Mouse (Mus musculus) bone marrow, adult 2 months (tissue): ENCODE measurements around the gene Pign. TPM values are rescaled to one million over a fixed set of nuclear protein-coding genes. Genes with fewer than 3 reads are reported as not detected.

Experiments
- H3K27ac ChIP-seq: fragments of 200-500 bp; 2 replicates; pipeline ENCODE4 v1.5.1; 2012; ENCODE audit warnings: low read depth, mild to moderate bottlenecking, control low read depth, inconsistent platforms, low read length; ENCODE audit not compliant: control insufficient read depth, poor library complexity, insufficient read depth
- H3K4me1 ChIP-seq: fragments of 200-500 bp; 2 replicates; pipeline ENCODE4 v1.6.1; 2011; ENCODE audit warnings: low read length; ENCODE audit not compliant: control insufficient read depth, insufficient read depth
- H3K4me3 ChIP-seq: fragments of 200-500 bp; replicated peaks from 2 replicates; pipeline ENCODE3; 2011; ENCODE audit warnings: mild to moderate bottlenecking, low read depth, low read length, control low read depth; ENCODE audit not compliant: control insufficient read depth
- CTCF ChIP-seq: fragments of 200-500 bp; IDR thresholded peaks from 2 replicates; pipeline ENCODE4 v1.5.1; 2011; ENCODE audit warnings: low read length, control low read depth; ENCODE audit not compliant: control insufficient read depth, insufficient read depth
- POLR2A ChIP-seq: fragments of 200-500 bp; IDR thresholded peaks from 2 replicates; pipeline ENCODE4 v1.6.1; 2011; ENCODE audit warnings: low read depth, mild to moderate bottlenecking, control low read depth, low read length, borderline replicate concordance; ENCODE audit not compliant: control insufficient read depth
- WGBS: fragments of 180-500 bp; shearing (Covaris S2); methylation state at CpG from one replicate; pipeline ENCODE4 v1.1.7; 2018; 5-methylcytosine and 5-hydroxymethylcytosine counted together
- polyA plus RNA-seq: library from polyadenylated mRNA; stranded (reverse); fragments of >200 nt; gene quantifications from 2 replicates; pipeline ENCODE4 v1.2.4, GENCODE M21; 2011; ENCODE audit warnings: low replicate concordance; ENCODE audit not compliant: missing spikeins, insufficient read depth, insufficient read length

The Pign gene
- polyA plus RNA-seq, 1 experiment: 18.2 TPM

GRCm38 (mm10) chr1:105589673-105590072, 73.8 kb downstream of the Pign start:
- no peak overlapping the region for H3K27ac ChIP-seq
- TF ChIP-seq POLR2A (no peak), CTCF (no peak)
- H3K4me3 ChIP-seq: no peak overlapping the region
- no peaks in the 10 kb centered on the region for H3K4me1 ChIP-seq
- WGBS: 94% methylated on average over 2 of the region's 2 CpGs

DNA sequence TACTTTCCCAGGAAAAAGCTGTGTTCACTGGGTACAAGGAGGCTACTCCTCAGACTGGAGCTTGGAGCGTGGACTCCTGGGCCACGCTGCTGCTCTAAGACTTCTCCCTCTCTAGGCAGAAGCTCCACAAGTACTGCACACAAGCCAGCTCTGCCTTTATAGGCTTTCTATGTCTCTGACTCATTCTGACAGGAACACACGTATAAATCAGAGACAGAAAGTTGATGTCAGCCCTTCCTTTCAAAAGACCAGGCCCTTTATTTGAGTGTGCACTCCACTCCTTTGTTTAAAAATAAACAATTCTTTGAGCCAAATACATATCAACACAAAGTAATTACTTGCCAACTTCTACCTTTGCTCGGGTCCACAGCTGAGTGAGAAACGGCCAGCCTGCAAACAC, 74.8 kb downstream of the Pign start:
- no peaks in the 10 kb centered on the region for H3K4me1 ChIP-seq
- TF ChIP-seq CTCF (no peak), POLR2A (no peak)
- H3K4me3 ChIP-seq: no peak overlapping the region
- no peak overlapping the region for H3K27ac ChIP-seq
- WGBS: 83% methylated on average over 5 of the region's 5 CpGs

GRCm38 (mm10) chr1:105582800-105583199, 80.7 kb downstream of the Pign start:
- Histone ChIP-seq H3K27ac (no peak overlapping the region), H3K4me1 (no peaks in the 10 kb centered on the region), H3K4me3 (no peak overlapping the region)
- WGBS: 81% methylated on average over 1 of the region's 1 CpGs
- TF ChIP-seq POLR2A (no peak), CTCF (no peak)

GRCm38 (mm10) chr1:105580909-105581308, 82.6 kb downstream of the Pign start:
- 76% methylated on average over 2 of the region's 2 CpGs for WGBS
- H3K4me1 ChIP-seq: no peaks in the 10 kb centered on the region
- no peak for TF ChIP-seq CTCF
- no peak for TF ChIP-seq POLR2A
- no peak overlapping the region for H3K27ac ChIP-seq
- H3K4me3 ChIP-seq: no peak overlapping the region

GRCm38 (mm10) chr1:105566051-105566450, 97.4 kb downstream of the Pign start:
- Histone ChIP-seq H3K4me3 (no peak overlapping the region), H3K27ac (no peak overlapping the region), H3K4me1 (no peaks in the 10 kb centered on the region)
- WGBS: 88% methylated on average over 3 of the region's 3 CpGs
- TF ChIP-seq CTCF (no peak), POLR2A (no peak)

DNA sequence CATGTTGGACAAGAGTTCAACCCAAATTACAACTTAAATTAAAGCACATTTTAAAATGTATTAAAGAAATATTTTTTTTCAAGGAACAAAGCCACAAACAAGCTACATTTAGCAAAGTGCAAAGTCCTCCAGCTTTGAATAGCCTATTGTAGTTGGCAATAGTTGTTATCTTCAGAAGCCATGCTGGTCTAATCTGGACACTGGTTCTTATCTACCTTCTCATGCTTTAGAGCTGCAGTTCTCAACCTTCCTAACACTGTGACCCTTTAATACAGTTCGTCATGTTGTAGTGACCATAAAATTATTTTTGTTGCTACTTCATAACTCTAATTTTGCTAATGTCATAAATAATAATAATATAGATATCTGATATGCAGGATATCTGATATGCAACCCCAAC, 99.2 kb downstream of the Pign start:
- WGBS: 72% methylated on average over 1 of the region's 1 CpGs
- Histone ChIP-seq H3K4me1 (no peaks in the 10 kb centered on the region), H3K4me3 (no peak overlapping the region), H3K27ac (no peak overlapping the region)
- TF ChIP-seq POLR2A (no peak), CTCF (no peak)

DNA sequence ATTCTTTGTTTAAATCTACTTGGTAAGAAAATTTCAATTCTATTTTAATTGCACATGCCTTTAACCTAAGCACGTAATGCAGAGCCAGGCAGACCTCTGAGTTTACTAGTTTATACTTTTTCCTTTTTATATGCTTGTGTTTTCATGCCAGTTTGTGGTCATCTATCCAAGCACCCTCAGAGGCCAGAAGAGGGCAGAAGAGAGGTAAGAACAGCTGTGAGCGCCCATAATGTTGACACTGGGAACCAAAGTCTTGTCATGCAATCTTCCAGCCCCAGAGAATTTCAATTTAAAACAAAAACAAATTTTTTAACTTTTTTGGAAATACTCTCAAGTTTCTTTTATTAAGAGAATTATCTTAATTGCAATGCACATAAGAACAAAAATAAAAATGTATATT, 99.7 kb downstream of the Pign start:
- no peak overlapping the region for H3K4me3 ChIP-seq
- H3K4me1 ChIP-seq: no peaks in the 10 kb centered on the region
- no peak overlapping the region for H3K27ac ChIP-seq
- no peak for TF ChIP-seq POLR2A
- no peak for TF ChIP-seq CTCF
- 87% methylated on average over 2 of the region's 2 CpGs for WGBS

- H3K4me3 ChIP-seq: no peak overlapping the region
- TF ChIP-seq POLR2A (no peak), CTCF (no peak)
- no peak overlapping the region for H3K27ac ChIP-seq
- H3K4me1 ChIP-seq: no peaks in the 10 kb centered on the region
Observed at GRCm38 (mm10) chr1:105556078-105556477, 107.4 kb downstream of the Pign start.

- no peak overlapping the region for H3K4me3 ChIP-seq
- no peaks in the 10 kb centered on the region for H3K4me1 ChIP-seq
- WGBS: 32% methylated on average over 1 of the region's 1 CpGs
- no peak for TF ChIP-seq POLR2A
- no peak for TF ChIP-seq CTCF
- no peak overlapping the region for H3K27ac ChIP-seq
Observed at GRCm38 (mm10) chr1:105555192-105555718, 108.2 kb downstream of the Pign start.
